Mouse (Mus musculus): ENCODE results near the gene Wdpcp.

The Wdpcp gene

GRCm38 (mm10) chr11:21569456-21570108 lies 2.5 kb upstream of the Wdpcp start:
- peak; percentile 60 for DNase-seq (ENCODE audit: low read depth, low spot score)

- no peak for DNase-seq (ENCODE audit: low read depth, low spot score)
Observed at GRCm38 (mm10) chr11:21570109-21570474, 1.9 kb upstream of the Wdpcp start.

- DNase-seq (ENCODE audit: low read depth, low spot score), result peak; percentile 29
Observed at GRCm38 (mm10) chr11:21570973-21571372, 1.1 kb upstream of the Wdpcp start.

GRCm38 (mm10) chr11:21581472-21581871 lies 9.4 kb downstream of the Wdpcp start:
- DNase-seq (ENCODE audit: low read depth, low spot score), result peak; percentile 77

- peak; percentile 31 for DNase-seq (ENCODE audit: low read depth, low spot score)
Observed at GRCm38 (mm10) chr11:21583286-21583685, 11.3 kb downstream of the Wdpcp start.

GRCm38 (mm10) chr11:21602497-21602896 lies 30.5 kb downstream of the Wdpcp start:
- no peak for DNase-seq (ENCODE audit: low read depth, low spot score)

- peak; percentile 20 for DNase-seq (ENCODE audit: low read depth, low spot score)
Observed at GRCm38 (mm10) chr11:21615915-21616314, 43.9 kb downstream of the Wdpcp start.

GRCm38 (mm10) chr11:21634171-21634907 lies 62.3 kb downstream of the Wdpcp start:
- no peak for DNase-seq (ENCODE audit: low read depth, low spot score)

- no peak for DNase-seq (ENCODE audit: low read depth, low spot score)
Observed at GRCm38 (mm10) chr11:21638341-21638740, 66.3 kb downstream of the Wdpcp start.

- DNase-seq (ENCODE audit: low read depth, low spot score), result no peak
Observed at GRCm38 (mm10) chr11:21639534-21639933, 67.5 kb downstream of the Wdpcp start.

- DNase-seq (ENCODE audit: low read depth, low spot score), result no peak
Observed at GRCm38 (mm10) chr11:21644231-21644630, 72.2 kb downstream of the Wdpcp start.

GRCm38 (mm10) chr11:21646136-21646535 lies 74.1 kb downstream of the Wdpcp start:
- DNase-seq (ENCODE audit: low read depth, low spot score), result no peak

- DNase-seq (ENCODE audit: low read depth, low spot score), result peak; percentile 68
Observed at GRCm38 (mm10) chr11:21658985-21659384, 87.0 kb downstream of the Wdpcp start.

GRCm38 (mm10) chr11:21677034-21677433 lies 105.0 kb downstream of the Wdpcp start:
- DNase-seq (ENCODE audit: low read depth, low spot score), result no peak

- DNase-seq (ENCODE audit: low read depth, low spot score), result peak; percentile 16
Observed at GRCm38 (mm10) chr11:21688441-21688840, 116.4 kb downstream of the Wdpcp start.

GRCm38 (mm10) chr11:21690730-21691129 lies 118.7 kb downstream of the Wdpcp start:
- peak; percentile 3 for DNase-seq (ENCODE audit: low read depth, low spot score)

- DNase-seq (ENCODE audit: low read depth, low spot score), result no peak
Observed at GRCm38 (mm10) chr11:21694087-21694486, 122.1 kb downstream of the Wdpcp start.

- DNase-seq (ENCODE audit: low read depth, low spot score), result no peak
Observed at GRCm38 (mm10) chr11:21697642-21698041, 125.6 kb downstream of the Wdpcp start.

- no peak for DNase-seq (ENCODE audit: low read depth, low spot score)
Observed at GRCm38 (mm10) chr11:21713508-21713907, 141.5 kb downstream of the Wdpcp start.

- no peak for DNase-seq (ENCODE audit: low read depth, low spot score)
Observed at GRCm38 (mm10) chr11:21714065-21714464, 142.0 kb downstream of the Wdpcp start.

GRCm38 (mm10) chr11:21726329-21726728 lies 154.3 kb downstream of the Wdpcp start:
- peak; percentile 72 for DNase-seq (ENCODE audit: low read depth, low spot score)

GRCm38 (mm10) chr11:21729056-21729455 lies 157.0 kb downstream of the Wdpcp start:
- peak; percentile 16 for DNase-seq (ENCODE audit: low read depth, low spot score)

GRCm38 (mm10) chr11:21729961-21730360 lies 157.9 kb downstream of the Wdpcp start:
- DNase-seq (ENCODE audit: low read depth, low spot score), result no peak
